Mouse (Mus musculus) C2C12 (cell line): Measurements from ENCODE around the gene Snrk.

Source experiments
- CTCF ChIP-seq: IDR thresholded peaks from one replicate; pipeline ENCODE4 v1.5.1; 2011; ENCODE audit not compliant: control insufficient read depth, insufficient read depth, insufficient read length
- MAX ChIP-seq: IDR thresholded peaks from one replicate; pipeline ENCODE4 v1.6.1; 2011; ENCODE audit warnings: mild to moderate bottlenecking, control low read depth
- USF1 ChIP-seq: IDR thresholded peaks from one replicate; pipeline ENCODE4 v1.6.1; 2011; ENCODE audit warnings: low read depth, mild to moderate bottlenecking, control low read depth, moderate library complexity

- TF ChIP-seq CTCF (no peak), MAX (no peak), USF1 (peak; percentile 85)
Measured at GRCm38 (mm10) chr9:122096822-122097511, 20.1 kb upstream of the Snrk start.
